Comparison of ENCODE assay signal across 19 mouse cellular contexts in genomic region chr2:180531671-180532385, GRCm38 (mm10). TPM values are rescaled to one million over a fixed set of nuclear protein-coding genes. Genes with fewer than 3 reads are reported as not detected.
DNase-seq lines count a peak whose midpoint lies in the region; ATAC-seq lines count a peak whose summit lies in the region.
"Had no signal": no experiment of that assay in that cellular context is flagged by ENCODE, and none has a peak within 500 bp of the region (broad histone marks: within the 10 kb centered on the region; RNA-seq: fewer than 3 reads in every experiment).

No protein-coding gene starts in this region.

- DNase-seq in cerebellum, postnatal 25 days = peak; percentile 22 to 31
- no peak for DNase-seq in cerebellum, adult 9-10 months
- DNase-seq in heart, adult 18-20 months = no peak
- DNase-seq in Muller cell, postnatal 12 days (ENCODE audit: inconsistent ontology term) = no peak
- DNase-seq: B cell, adult 2 months; kidney, adult 2 months; left cerebral cortex, postnatal 4 days; thymus, postnatal 25 days had no signal

- no peak overlapping the region for H3K4me2 ChIP-seq in midbrain, embryonic 13.5 days (replicated peaks)
- no peak overlapping the region for H3K4me2 ChIP-seq in midbrain, embryonic 16.5 days (ENCODE audit: low read length)
- no peak overlapping the region for H3K4me2 ChIP-seq in hindbrain, embryonic 16.5 days (ENCODE audit: low read length)
- H3K4me2 ChIP-seq: liver, embryonic 11.5 days; lung, embryonic 14.5 days had no signal

- peak overlapping the region; percentile 36; the same call in 1 of the 2 replicates for H3K27ac ChIP-seq in midbrain, embryonic 13.5 days
- H3K27ac ChIP-seq in midbrain, embryonic 16.5 days (ENCODE audit: low read length) = no peak overlapping the region
- peak overlapping the region; percentile 41 for H3K27ac ChIP-seq in hindbrain, embryonic 16.5 days (ENCODE audit: low read depth, low read length)
- H3K27ac ChIP-seq: embryonic facial prominence, embryonic 10.5 days; heart, embryonic 10.5 days; stomach, postnatal 0 days had no signal

- ATAC-seq in midbrain, embryonic 13.5 days = no peak
- no peak for ATAC-seq in midbrain, embryonic 16.5 days
- ATAC-seq in hindbrain, embryonic 16.5 days = no peak

- WGBS in midbrain, embryonic 13.5 days = 33% methylated on average over 7 of the region's 7 CpGs
- 34% methylated on average over 7 of the region's 7 CpGs for WGBS in midbrain, embryonic 16.5 days
- WGBS in hindbrain, embryonic 16.5 days = 62% methylated on average over 7 of the region's 7 CpGs

- no peaks in the 10 kb centered on the region for H3K9me3 ChIP-seq in midbrain, embryonic 13.5 days
- no peaks in the 10 kb centered on the region for H3K9me3 ChIP-seq in midbrain, embryonic 16.5 days (replicated peaks; ENCODE audit: control insufficient read depth, low read length, poor library complexity, severe bottlenecking)
- H3K9me3 ChIP-seq in hindbrain, embryonic 16.5 days (ENCODE audit: control insufficient read depth, low read length) = no peaks in the 10 kb centered on the region
- H3K9me3 ChIP-seq: embryonic facial prominence, embryonic 10.5 days; heart, embryonic 10.5 days had no signal

- no peaks in the 10 kb centered on the region for H3K36me3 ChIP-seq in midbrain, embryonic 13.5 days
- H3K36me3 ChIP-seq in midbrain, embryonic 16.5 days (ENCODE audit: control insufficient read depth, insufficient read depth, low read length) = no peaks in the 10 kb centered on the region
- H3K36me3 ChIP-seq in hindbrain, embryonic 16.5 days (ENCODE audit: control insufficient read depth, insufficient read depth, low read length) = no peaks in the 10 kb centered on the region
- H3K36me3 ChIP-seq: embryonic facial prominence, embryonic 10.5 days; heart, embryonic 10.5 days had no signal

- H3K4me1 ChIP-seq in midbrain, embryonic 13.5 days (replicated peaks) = peaks cover 51% of the 10 kb centered on the region
- peaks cover 18% of the 10 kb centered on the region; the same call in 1 of the 2 replicates for H3K4me1 ChIP-seq in midbrain, embryonic 16.5 days (ENCODE audit: control insufficient read depth, insufficient read depth, low read length)
- H3K4me1 ChIP-seq in hindbrain, embryonic 16.5 days (ENCODE audit: control insufficient read depth, insufficient read depth, low read depth, low read length) = peaks cover 11% of the 10 kb centered on the region

- H3K9ac ChIP-seq in midbrain, embryonic 13.5 days (replicated peaks) = no peak overlapping the region
- H3K9ac ChIP-seq in midbrain, embryonic 16.5 days (ENCODE audit: low read depth, low read length) = no peak overlapping the region
- no peak overlapping the region for H3K9ac ChIP-seq in hindbrain, embryonic 16.5 days (ENCODE audit: low read depth, low read length)
- H3K9ac ChIP-seq: lung, embryonic 14.5 days had no signal

- H3K27me3 ChIP-seq in midbrain, embryonic 13.5 days = peaks cover 32% of the 10 kb centered on the region
- H3K27me3 ChIP-seq in midbrain, embryonic 16.5 days (ENCODE audit: control insufficient read depth, insufficient read depth, low read depth, low read length) = no peaks in the 10 kb centered on the region
- no peaks in the 10 kb centered on the region for H3K27me3 ChIP-seq in hindbrain, embryonic 16.5 days (replicated peaks; ENCODE audit: control insufficient read depth, insufficient read depth, low read length)

- no peak overlapping the region for H3K4me3 ChIP-seq in midbrain, embryonic 13.5 days (replicated peaks)
- no peak overlapping the region for H3K4me3 ChIP-seq in midbrain, embryonic 16.5 days (ENCODE audit: low read depth, low read length)
- no peak overlapping the region for H3K4me3 ChIP-seq in hindbrain, embryonic 16.5 days (ENCODE audit: low read length)
- H3K4me3 ChIP-seq: embryonic facial prominence, embryonic 10.5 days; heart, embryonic 10.5 days had no signal

RNA-seq across cellular contexts. Expression of gene Ntsr1, which starts 32.1 kb away (rescaled TPM):
- 1.2 and 1.3 TPM in 2 replicates for polyA plus RNA-seq in midbrain, embryonic 13.5 days (2015; fragmentation: Nextera tagmentation; extraction: Ambion mirVana)
- 2.7 and 3.3 TPM in 2 replicates for polyA plus RNA-seq in midbrain, embryonic 16.5 days (2015; fragmentation: Nextera tagmentation; extraction: Ambion mirVana)
- polyA plus RNA-seq in hindbrain, embryonic 16.5 days (2015; fragmentation: Nextera tagmentation; extraction: Ambion mirVana) = 3.6 and 4.1 TPM in 2 replicates
- not detected for total RNA-seq in heart, adult 18-20 months (2021)
- total RNA-seq: adrenal gland, adult 18-20 months; heart, postnatal 14 days; neutrophil, adult 5-6 weeks had no signal
- polyA plus RNA-seq: kidney, adult 2 months had no signal

RNA-seq across cellular contexts. Expression of gene Mrgbp, which starts 49.3 kb away (rescaled TPM):
- 49.2 and 51.9 TPM in 2 replicates for polyA plus RNA-seq in midbrain, embryonic 13.5 days (2015; fragmentation: Nextera tagmentation; extraction: Ambion mirVana)
- polyA plus RNA-seq in midbrain, embryonic 16.5 days (2015; fragmentation: Nextera tagmentation; extraction: Ambion mirVana) = 40.2 and 44.8 TPM in 2 replicates
- polyA plus RNA-seq in hindbrain, embryonic 16.5 days (2015; fragmentation: Nextera tagmentation; extraction: Ambion mirVana) = 36.8 and 38.1 TPM in 2 replicates
- total RNA-seq in heart, adult 18-20 months (2021) = 10 to 100 TPM; 17.8 to 18.4 TPM

RNA-seq across cellular contexts. Expression of gene Ogfr, which starts 57.2 kb away (rescaled TPM):
- polyA plus RNA-seq in midbrain, embryonic 13.5 days (2015; fragmentation: Nextera tagmentation; extraction: Ambion mirVana) = 89.5 and 95.8 TPM in 2 replicates
- 81.2 and 85.8 TPM in 2 replicates for polyA plus RNA-seq in midbrain, embryonic 16.5 days (2015; fragmentation: Nextera tagmentation; extraction: Ambion mirVana)
- 82.2 and 83.4 TPM in 2 replicates for polyA plus RNA-seq in hindbrain, embryonic 16.5 days (2015; fragmentation: Nextera tagmentation; extraction: Ambion mirVana)
- 10 to 100 TPM; 31.9 to 34.1 TPM for total RNA-seq in heart, adult 18-20 months (2021)

Comparison
In these comparisons a context has a peak if more than half of its experiments do, and no peak if none do; other contexts are left out.
1. DNase-seq: peak in cerebellum, postnatal 25 days (2 of 2); none in cerebellum, adult 9-10 months (single experiment), heart, adult 18-20 months (0 of 2) and Muller cell, postnatal 12 days (single experiment).